Mouse (Mus musculus) C2C12 (cell line): ENCODE data around the gene Rap2a.

Source experiments
- CEBPB ChIP-seq: IDR thresholded peaks from one replicate; pipeline ENCODE4 v1.6.1; 2011; ENCODE audit warnings: low read depth, mild to moderate bottlenecking, control low read depth, moderate library complexity
- CTCF ChIP-seq: IDR thresholded peaks from one replicate; pipeline ENCODE4 v1.5.1; 2011; ENCODE audit not compliant: control insufficient read depth, insufficient read depth, insufficient read length
- FOSL1 ChIP-seq: IDR thresholded peaks from one replicate; pipeline ENCODE4 v1.8.0; 2011; ENCODE audit warnings: mild to moderate bottlenecking, low read length; ENCODE audit not compliant: poor library complexity, insufficient read depth, severe bottlenecking
- MAX ChIP-seq: IDR thresholded peaks from one replicate; pipeline ENCODE4 v1.6.1; 2011; ENCODE audit warnings: mild to moderate bottlenecking, control low read depth
- MYOD1 ChIP-seq: IDR thresholded peaks from one replicate; pipeline ENCODE4 v1.6.1; 2011; ENCODE audit warnings: low read depth; ENCODE audit not compliant: control insufficient read depth, insufficient read length
- MYOG ChIP-seq: IDR thresholded peaks from one replicate; pipeline ENCODE4 v1.6.1; 2011; ENCODE audit not compliant: control insufficient read depth, insufficient read length; ENCODE audit errors: extremely low read depth
- USF1 ChIP-seq: IDR thresholded peaks from one replicate; pipeline ENCODE4 v1.6.1; 2011; ENCODE audit warnings: low read depth, mild to moderate bottlenecking, control low read depth, moderate library complexity

DNA sequence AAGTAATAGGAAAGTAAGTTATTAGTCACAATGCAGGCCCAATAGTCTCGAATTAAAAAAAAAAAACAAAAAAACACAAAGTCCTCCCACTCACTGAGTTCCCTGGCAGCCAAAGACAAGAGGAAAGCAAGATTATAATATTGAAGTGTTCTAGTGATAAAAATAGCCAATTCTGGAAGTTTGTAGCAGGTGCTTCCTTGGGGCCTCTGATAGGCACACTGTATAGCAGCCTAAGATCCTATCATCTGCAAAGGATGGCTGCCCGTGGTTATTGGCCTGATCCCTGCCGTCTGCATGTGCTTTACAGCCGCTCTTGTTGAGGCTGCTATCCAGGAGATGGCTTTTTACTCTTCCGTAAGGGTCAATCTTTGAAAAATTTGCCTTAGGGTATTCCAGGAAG lies 33.6 kb downstream of the Rap2a start:
- TF ChIP-seq FOSL1 (no peak), CTCF (no peak), USF1 (no peak), MAX (no peak), MYOD1 (no peak), MYOG (no peak), CEBPB (no peak)
